17 mouse cellular contexts compared by ENCODE assay signal in the genomic region with DNA sequence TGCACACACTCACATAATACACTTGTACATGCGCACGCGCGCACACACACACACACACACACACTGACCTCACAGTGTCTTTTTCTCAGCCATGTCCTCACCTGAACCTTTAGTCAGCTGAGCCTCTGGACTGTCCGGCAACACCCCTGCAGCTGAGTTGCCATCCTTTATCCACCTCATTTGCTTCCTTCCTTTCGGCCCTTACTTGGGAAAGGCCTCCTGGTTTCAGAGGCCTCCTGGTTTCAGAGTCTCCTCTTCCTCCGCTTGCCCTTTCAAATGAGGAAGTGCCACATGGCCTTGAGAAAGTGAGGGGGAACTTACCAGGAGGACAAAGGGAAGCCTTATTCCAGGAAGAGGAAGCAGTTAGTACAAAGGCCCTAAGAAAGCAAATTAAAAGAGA.
DNase-seq lines count a peak whose midpoint lies in the region; ATAC-seq and TF ChIP-seq lines count a peak whose summit lies in the region.
"Had no signal": no experiment of that assay in that cellular context is flagged by ENCODE, and none has a peak within 500 bp of the region (broad histone marks: within the 10 kb centered on the region; RNA-seq: fewer than 3 reads in every experiment).

No protein-coding gene starts in this region.

- no peak for TF ChIP-seq CTCF in liver, adult 2 months (IDR thresholded peaks at IDR 0.05; ENCODE audit: low read depth, low read length)
- no peak for TF ChIP-seq CTCF in MEL (IDR thresholded peaks at IDR 0.05 in 2 of 3, conservative IDR thresholded peaks at IDR 0.05 in 1 of 3; ENCODE audit: control insufficient read depth in 1 of 3, insufficient read depth in 1 of 3, low read depth in 2 of 3, low read length in 3 of 3, poor library complexity in 1 of 3, severe bottlenecking in 1 of 3)
- no peak for TF ChIP-seq CTCF in cerebellum, adult 2 months (IDR thresholded peaks at IDR 0.05; ENCODE audit: borderline replicate concordance, insufficient read depth, low read depth, low read length)

- TF ChIP-seq RAD21 in MEL (IDR thresholded peaks at IDR 0.05; ENCODE audit: low read depth, low read length) = no peak

- WGBS in liver, adult 2 months = 91% methylated on average over 7 of the region's 7 CpGs
- WGBS in embryonic facial prominence, embryonic 12.5 days = 81% methylated on average over 7 of the region's 7 CpGs
- WGBS in cerebellum, adult 2 months = 89% methylated on average over 7 of the region's 7 CpGs

- no peak overlapping the region for H3K4me2 ChIP-seq in embryonic facial prominence, embryonic 12.5 days (replicated peaks)
- H3K4me2 ChIP-seq: neural tube, embryonic 12.5 days had no signal

- H3K36me3 ChIP-seq in liver, adult 2 months (ENCODE audit: control insufficient read depth, insufficient read depth, low read length) = no peaks in the 10 kb centered on the region
- H3K36me3 ChIP-seq in MEL (ENCODE audit: control insufficient read depth in 1 of 2, insufficient read depth in 2 of 2, low read length in 2 of 2) = peaks cover 0 to 57% of the 10 kb centered on the region in 2 experiments; a peak in 2 of 4 replicates
- no peaks in the 10 kb centered on the region for H3K36me3 ChIP-seq in embryonic facial prominence, embryonic 12.5 days
- H3K36me3 ChIP-seq: neural tube, embryonic 12.5 days had no signal

- no peak overlapping the region for H3K4me3 ChIP-seq in liver, adult 2 months (ENCODE audit: insufficient read depth, low read depth, low read length)
- H3K4me3 ChIP-seq in MEL (ENCODE audit: control insufficient read depth in 1 of 2, insufficient read depth in 1 of 2, low read depth in 2 of 2, low read length in 2 of 2) = peak overlapping the region; percentile 29 to 41; a peak in 3 of 4 replicates
- H3K4me3 ChIP-seq in embryonic facial prominence, embryonic 12.5 days = no peak overlapping the region
- no peak overlapping the region for H3K4me3 ChIP-seq in cerebellum, adult 2 months (replicated peaks; ENCODE audit: insufficient read depth, low read depth, low read length)
- H3K4me3 ChIP-seq: erythroblast, embryonic 14.5 days; neural tube, embryonic 12.5 days had no signal

- H3K27ac ChIP-seq in liver, adult 2 months (replicated peaks; ENCODE audit: insufficient read depth, low read depth, low read length) = 0 out of 2 replicates have a peak overlapping the region, but pooled peaks have one; percentile 0
- H3K27ac ChIP-seq in MEL (ENCODE audit: control insufficient read depth, low read depth, low read length) = peak overlapping the region; percentile 81
- H3K27ac ChIP-seq in embryonic facial prominence, embryonic 12.5 days = 0 out of 2 replicates have a peak overlapping the region, but pooled peaks have one; percentile 2
- H3K27ac ChIP-seq in cerebellum, adult 2 months (ENCODE audit: insufficient read depth, low read length) = no peak overlapping the region
- H3K27ac ChIP-seq: hindbrain, postnatal 0 days; liver, embryonic 14.5 days; neural tube, embryonic 12.5 days had no signal

- TF ChIP-seq POLR2A in liver, adult 2 months (IDR thresholded peaks at IDR 0.05; ENCODE audit: extremely low read depth, insufficient read depth, low read length) = no peak
- peak; percentile 46 to 65; a peak in 2 of 4 replicates for TF ChIP-seq POLR2A in MEL (IDR thresholded peaks at IDR 0.05; ENCODE audit: control insufficient read depth in 1 of 2, insufficient read depth in 1 of 2, low read depth in 1 of 2, low read length in 2 of 2, poor library complexity in 1 of 2)
- TF ChIP-seq POLR2A in cerebellum, adult 2 months (IDR thresholded peaks at IDR 0.05; ENCODE audit: borderline replicate concordance, insufficient read depth, low read length) = no peak

- H3K79me2 ChIP-seq in liver, adult 2 months (ENCODE audit: control insufficient read depth, insufficient read depth, low read length) = no peaks in the 10 kb centered on the region
- peaks cover 9% of the 10 kb centered on the region for H3K79me2 ChIP-seq in MEL (ENCODE audit: control insufficient read depth, insufficient read depth, low read length, poor library complexity)

- 0 out of 2 replicates have a peak, but pooled peaks cover 6% of the 10 kb centered on the region for H3K4me1 ChIP-seq in liver, adult 2 months (ENCODE audit: control insufficient read depth, insufficient read depth, low read length)
- H3K4me1 ChIP-seq in MEL (ENCODE audit: control insufficient read depth in 1 of 2, insufficient read depth in 2 of 2, low read length in 2 of 2) = peaks cover 24 to 56% of the 10 kb centered on the region in 2 experiments
- peaks cover 26% of the 10 kb centered on the region for H3K4me1 ChIP-seq in embryonic facial prominence, embryonic 12.5 days
- H3K4me1 ChIP-seq in cerebellum, adult 2 months (ENCODE audit: control insufficient read depth, insufficient read depth, low read length) = no peaks in the 10 kb centered on the region; the same call in 1 of the 2 replicates

- H3K9ac ChIP-seq in liver, adult 2 months (ENCODE audit: low read depth, low read length) = no peak overlapping the region
- peak overlapping the region; percentile 65 for H3K9ac ChIP-seq in MEL (ENCODE audit: control insufficient read depth, low read depth, low read length, poor library complexity, severe bottlenecking)
- H3K9ac ChIP-seq in embryonic facial prominence, embryonic 12.5 days = no peak overlapping the region
- H3K9ac ChIP-seq: liver, embryonic 14.5 days; neural tube, embryonic 12.5 days had no signal

- H3K9me3 ChIP-seq in MEL (replicated peaks; ENCODE audit: insufficient read depth, low read length) = no peaks in the 10 kb centered on the region
- H3K9me3 ChIP-seq in embryonic facial prominence, embryonic 12.5 days = no peaks in the 10 kb centered on the region
- H3K9me3 ChIP-seq: neural tube, embryonic 12.5 days had no signal

- H3K27me3 ChIP-seq in liver, adult 2 months (ENCODE audit: control insufficient read depth, insufficient read depth, low read length) = no peaks in the 10 kb centered on the region
- no peaks in the 10 kb centered on the region for H3K27me3 ChIP-seq in MEL (ENCODE audit: control insufficient read depth in 1 of 2, insufficient read depth in 2 of 2, low read length in 2 of 2)
- no peaks in the 10 kb centered on the region for H3K27me3 ChIP-seq in embryonic facial prominence, embryonic 12.5 days
- H3K27me3 ChIP-seq in cerebellum, adult 2 months (ENCODE audit: control insufficient read depth, insufficient read depth, low read length) = no peaks in the 10 kb centered on the region
- H3K27me3 ChIP-seq: neural tube, embryonic 12.5 days had no signal

- no peak for ATAC-seq in embryonic facial prominence, embryonic 12.5 days (ENCODE audit: insufficient number of reproducible peaks, insufficient read depth, low FRiP score, low TSS enrichment)
- ATAC-seq: hindbrain, postnatal 0 days had no signal

- TF ChIP-seq EP300 in MEL (IDR thresholded peaks at IDR 0.05; ENCODE audit: low read depth in 1 of 2, low read length in 2 of 2) = peak; percentile 63 to 78

- DNase-seq in liver, adult 2 months (ENCODE audit: extremely low read depth, low read depth, low spot score) = peak; percentile 35
- DNase-seq in liver (no peak), MEL (ENCODE audit: low read depth, low spot score) (peak; percentile 90)
- peak; percentile 47 for DNase-seq in lung, postnatal 36 days
- DNase-seq in layer of hippocampus, adult 11-12 months (ENCODE audit: low spot score) = no peak
- no peak for DNase-seq in cerebellum, adult 2 months
- DNase-seq in gastrocnemius, postnatal 10 days = no peak
- DNase-seq: adrenal gland, postnatal 14 days; cerebellum, postnatal 10 days; gastrocnemius, postnatal 25 days; right cerebral cortex, postnatal 25 days; thymus, postnatal 36 days had no signal

TF ChIP-seq in MEL, 35 proteins besides CTCF, POLR2A, EP300 and RAD21 (continues in another document):
- no peak for TF ChIP-seq SMC3 (IDR thresholded peaks at IDR 0.05; ENCODE audit: low read depth, low read length)
- TF ChIP-seq MEF2A (IDR thresholded peaks at IDR 0.05; ENCODE audit: extremely low read depth, insufficient replicate concordance, low read depth, low read length, poor library complexity, severe bottlenecking) = no peak
- TF ChIP-seq MAZ (IDR thresholded peaks at IDR 0.05; ENCODE audit: low read depth, low read length) = 0 out of 2 replicates have a peak, but pooled peaks have one; percentile 41
- TF ChIP-seq BHLHE40 (IDR thresholded peaks at IDR 0.05; ENCODE audit: borderline replicate concordance, low read depth, low read length) = peak; percentile 39; the same call in 1 of the 2 replicates
- peak; percentile 34; the same call in 1 of the 2 replicates for TF ChIP-seq TCF12 (IDR thresholded peaks at IDR 0.05; ENCODE audit: low read depth, low read length)
- no peak for TF ChIP-seq UBTF (IDR thresholded peaks at IDR 0.05; ENCODE audit: borderline replicate concordance, insufficient read depth, low read depth, low read length)
- TF ChIP-seq ZC3H11A (IDR thresholded peaks at IDR 0.05; ENCODE audit: low read depth, low read length) = 0 out of 2 replicates have a peak, but pooled peaks have one; percentile 19
- TF ChIP-seq NELFE (IDR thresholded peaks at IDR 0.05; ENCODE audit: low read depth, low read length) = peak; percentile 57
- peak; percentile 48 for TF ChIP-seq USF1 (IDR thresholded peaks at IDR 0.05; ENCODE audit: low read depth, low read length)
- no peak for TF ChIP-seq USF2 (IDR thresholded peaks at IDR 0.05; ENCODE audit: borderline replicate concordance in 1 of 2, insufficient read depth in 1 of 2, low read depth in 1 of 2, low read length in 2 of 2)
- TF ChIP-seq ELF1 (IDR thresholded peaks at IDR 0.05; ENCODE audit: low read depth, low read length) = peak; percentile 92
- no peak for TF ChIP-seq GABPA (IDR thresholded peaks at IDR 0.05; ENCODE audit: low read depth, low read length)
- peak; percentile 73; the same call in 1 of the 2 replicates for TF ChIP-seq TBP (IDR thresholded peaks at IDR 0.05; ENCODE audit: low read depth, low read length)
- peak; percentile 71; the same call in 1 of the 2 replicates for TF ChIP-seq ETS1 (IDR thresholded peaks at IDR 0.05; ENCODE audit: low read depth, low read length)
- no peak for TF ChIP-seq TAL1 (IDR thresholded peaks at IDR 0.05; ENCODE audit: low read length)
- no peak for TF ChIP-seq E2F4 (IDR thresholded peaks at IDR 0.05; ENCODE audit: borderline replicate concordance, low read depth, low read length)
- no peak for TF ChIP-seq ZKSCAN1 (IDR thresholded peaks at IDR 0.05; ENCODE audit: low read depth, low read length)
- TF ChIP-seq NRF1 (IDR thresholded peaks at IDR 0.05; ENCODE audit: insufficient read depth, low read depth, low read length, poor library complexity, severe bottlenecking) = no peak
- TF ChIP-seq POLR2AphosphoS5 (IDR thresholded peaks at IDR 0.05; ENCODE audit: borderline replicate concordance, low read depth, low read length) = no peak
- peak; percentile 75 for TF ChIP-seq RCOR1 (IDR thresholded peaks at IDR 0.05; ENCODE audit: low read depth, low read length)
- TF ChIP-seq ZNF384 (IDR thresholded peaks at IDR 0.05; ENCODE audit: low read depth, low read length) = no peak
- peak; percentile 72 for TF ChIP-seq MXI1 (IDR thresholded peaks at IDR 0.05; ENCODE audit: low read depth, low read length)
- peak; percentile 18; the same call in 1 of the 2 replicates for TF ChIP-seq CHD2 (IDR thresholded peaks at IDR 0.05; ENCODE audit: low read length)

Comparison
In these comparisons a context has a peak if more than half of its experiments do, and no peak if none do; other contexts are left out.
1. DNase-seq: peak in liver, adult 2 months (single experiment), MEL (single experiment) and lung, postnatal 36 days (single experiment); none in liver (single experiment), layer of hippocampus, adult 11-12 months (single experiment), cerebellum, adult 2 months (0 of 2) and gastrocnemius, postnatal 10 days (single experiment).
2. H3K4me3 ChIP-seq: peak in MEL (2 of 2); none in liver, adult 2 months (single experiment), embryonic facial prominence, embryonic 12.5 days (single experiment) and cerebellum, adult 2 months (single experiment).
3. POLR2A ChIP-seq: peak in MEL (2 of 2); none in liver, adult 2 months (single experiment) and cerebellum, adult 2 months (single experiment).